ENCODE assay signal across 8 mouse cellular contexts in the genomic region with DNA sequence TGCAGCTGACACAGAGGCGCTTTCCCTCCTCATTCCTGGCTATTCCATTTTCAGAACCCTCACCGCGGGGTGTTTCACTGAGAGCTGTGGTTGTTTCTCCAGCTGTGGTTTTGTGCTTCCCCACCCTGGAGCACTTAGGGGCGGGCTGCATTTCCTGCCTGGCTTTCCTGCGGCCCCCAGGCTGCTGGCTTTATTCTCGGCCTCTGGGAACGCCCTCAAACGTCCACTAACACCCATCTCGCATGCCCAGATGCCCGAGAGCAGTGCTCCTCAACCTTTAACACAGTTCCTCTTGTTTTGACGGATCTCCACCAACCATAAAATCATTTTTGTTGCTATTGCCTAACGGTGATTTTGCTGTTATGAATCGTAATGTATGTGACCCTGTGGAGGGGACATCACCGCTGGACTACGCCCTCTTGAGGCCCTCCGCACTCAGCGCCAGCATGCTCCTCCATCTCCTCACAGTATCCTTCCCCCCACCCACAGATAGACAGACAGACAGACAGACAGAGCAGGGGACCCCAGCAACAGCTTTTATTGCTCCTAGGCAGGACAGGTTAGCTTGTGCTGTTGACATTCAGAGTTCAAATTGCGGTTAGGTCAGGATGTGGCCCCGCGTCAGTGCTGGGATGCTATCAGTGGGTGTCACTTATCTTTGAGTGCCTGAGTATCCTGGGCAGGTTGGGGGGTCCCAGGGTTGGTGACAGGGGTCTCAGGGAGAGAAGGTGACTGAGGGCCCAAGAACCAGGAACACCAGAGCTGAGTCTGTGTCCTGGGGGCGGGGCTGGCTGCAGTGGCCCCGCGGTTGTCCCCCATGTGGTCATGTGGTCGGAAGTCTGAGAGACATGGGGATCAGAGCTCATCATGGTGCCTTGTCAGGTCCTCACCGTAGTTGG. TPM values are rescaled to one million over a fixed set of nuclear protein-coding genes. Genes with fewer than 3 reads are reported as not detected.
DNase-seq lines count a peak whose midpoint lies in the region; ATAC-seq and TF ChIP-seq lines count a peak whose summit lies in the region.

No protein-coding gene starts in this region.

- H3K36me3 ChIP-seq in intestine, postnatal 0 days (ENCODE audit: control insufficient read depth, insufficient read depth): peaks cover 30% of the 10 kb centered on the region
- peaks cover 30% of the 10 kb centered on the region for H3K36me3 ChIP-seq in lung, embryonic 16.5 days (ENCODE audit: control insufficient read depth, insufficient read depth, low read length)

- no peak overlapping the region for H3K4me3 ChIP-seq in intestine, postnatal 0 days (ENCODE audit: low read depth, low read length)
- no peak overlapping the region for H3K4me3 ChIP-seq in lung, embryonic 16.5 days (ENCODE audit: low read length)

- H3K4me1 ChIP-seq in intestine, postnatal 0 days (replicated peaks; ENCODE audit: control insufficient read depth, insufficient read depth, low read length): no peaks in the 10 kb centered on the region
- peaks cover 7% of the 10 kb centered on the region; the same call in 1 of the 2 replicates for H3K4me1 ChIP-seq in lung, embryonic 16.5 days (replicated peaks; ENCODE audit: control insufficient read depth, insufficient read depth, low read length)

- ATAC-seq in granulocyte monocyte progenitor cell, adult 5-6 weeks (replicated peaks; ENCODE audit: poor library complexity, severe bottlenecking): peak; percentile 77
- peak; percentile 5; the same call in 1 of the 2 replicates for ATAC-seq in intestine, postnatal 0 days
- ATAC-seq in lung, embryonic 16.5 days (ENCODE audit: low read depth): peak; percentile 30

- peak overlapping the region; percentile 46 for H3K4me2 ChIP-seq in intestine, postnatal 0 days (replicated peaks; ENCODE audit: low read depth)
- H3K4me2 ChIP-seq in lung, embryonic 16.5 days (ENCODE audit: low read depth, low read length): 0 out of 2 replicates have a peak overlapping the region, but pooled peaks have one; percentile 14

- no peaks in the 10 kb centered on the region for H3K27me3 ChIP-seq in intestine, postnatal 0 days (replicated peaks; ENCODE audit: control insufficient read depth, insufficient read depth, low read length)
- H3K27me3 ChIP-seq in lung, embryonic 16.5 days (ENCODE audit: control insufficient read depth, insufficient read depth, low read depth, low read length): no peaks in the 10 kb centered on the region

- DNase-seq in spleen, adult 18-20 months: peak; percentile 57 to 61
- DNase-seq in spleen, adult 12 weeks (ENCODE audit: low spot score): no peak
- peak; percentile 60 to 77 for DNase-seq in spleen, postnatal 4 days (ENCODE audit: low spot score in 2 of 2)
- no peak for DNase-seq in cerebellum, postnatal 36 days
- no peak for DNase-seq in layer of hippocampus, adult 18-20 months (ENCODE audit: low spot score in 2 of 2)

- peak overlapping the region; percentile 30 for H3K27ac ChIP-seq in intestine, postnatal 0 days (ENCODE audit: low read depth, low read length)
- peak overlapping the region; percentile 76 for H3K27ac ChIP-seq in lung, embryonic 16.5 days (ENCODE audit: low read length)

- 40% methylated on average over 25 of the region's 25 CpGs for WGBS in intestine, postnatal 0 days
- 64% methylated on average over 25 of the region's 25 CpGs for WGBS in lung, embryonic 16.5 days

- H3K9me3 ChIP-seq in intestine, postnatal 0 days (ENCODE audit: control insufficient read depth): no peaks in the 10 kb centered on the region
- H3K9me3 ChIP-seq in lung, embryonic 16.5 days (ENCODE audit: control insufficient read depth, low read length): no peaks in the 10 kb centered on the region

- H3K9ac ChIP-seq in intestine, postnatal 0 days (ENCODE audit: low read depth, low read length): no peak overlapping the region
- peak overlapping the region; percentile 45 for H3K9ac ChIP-seq in lung, embryonic 16.5 days (ENCODE audit: low read length)

- peak; percentile 50 for TF ChIP-seq CTCF in intestine, postnatal 0 days (IDR thresholded peaks at IDR 0.05; ENCODE audit: low read depth)

RNA-seq across cellular contexts. Expression of gene Rcn3, which starts 9.4 kb away (rescaled TPM):
- 2.2 and 11.6 TPM in 2 replicates for total RNA-seq in granulocyte monocyte progenitor cell, adult 5-6 weeks (2014; fragmentation: Nextera tagmentation)
- total RNA-seq in granulocyte monocyte progenitor cell, adult 5-6 weeks (2017): 4.1 and 7.0 TPM in 2 replicates
- 81.8 and 85.6 TPM in 2 replicates for polyA plus RNA-seq in intestine, postnatal 0 days (2015; fragmentation: Nextera tagmentation; extraction: Ambion mirVana)
- polyA plus RNA-seq in lung, embryonic 16.5 days (2015; fragmentation: Nextera tagmentation; extraction: Ambion mirVana): 308 and 326 TPM in 2 replicates
- 1 to 10 TPM; 7.4 to 8.5 TPM for total RNA-seq in layer of hippocampus, adult 18-20 months (2021)

RNA-seq across cellular contexts. Expression of gene Prrg2, which starts 20.2 kb away (rescaled TPM):
- 6.8 and 9.4 TPM in 2 replicates for total RNA-seq in granulocyte monocyte progenitor cell, adult 5-6 weeks (2014; fragmentation: Nextera tagmentation)
- 4.8 and 5.3 TPM in 2 replicates for total RNA-seq in granulocyte monocyte progenitor cell, adult 5-6 weeks (2017)
- 56.8 and 59.0 TPM in 2 replicates for polyA plus RNA-seq in intestine, postnatal 0 days (2015; fragmentation: Nextera tagmentation; extraction: Ambion mirVana)
- polyA plus RNA-seq in lung, embryonic 16.5 days (2015; fragmentation: Nextera tagmentation; extraction: Ambion mirVana): 28.7 and 31.9 TPM in 2 replicates
- 1 to 10 TPM; 5.9 TPM for total RNA-seq in layer of hippocampus, adult 18-20 months (2021)

RNA-seq across cellular contexts. Expression of gene Nosip, which starts 20.4 kb away (rescaled TPM):
- total RNA-seq in granulocyte monocyte progenitor cell, adult 5-6 weeks (2014; fragmentation: Nextera tagmentation): 42.2 and 57.2 TPM in 2 replicates
- 49.4 and 63.1 TPM in 2 replicates for total RNA-seq in granulocyte monocyte progenitor cell, adult 5-6 weeks (2017)
- polyA plus RNA-seq in intestine, postnatal 0 days (2015; fragmentation: Nextera tagmentation; extraction: Ambion mirVana): 38.9 and 40.5 TPM in 2 replicates
- polyA plus RNA-seq in lung, embryonic 16.5 days (2015; fragmentation: Nextera tagmentation; extraction: Ambion mirVana): 72.5 and 77.8 TPM in 2 replicates
- total RNA-seq in layer of hippocampus, adult 18-20 months (2021): 10 to 100 TPM; 50.8 to 57.6 TPM

RNA-seq across cellular contexts. Expression of gene Fcgrt, which starts 21.0 kb away (rescaled TPM):
- total RNA-seq in granulocyte monocyte progenitor cell, adult 5-6 weeks (2014; fragmentation: Nextera tagmentation): 2.1 and 3.8 TPM in 2 replicates
- total RNA-seq in granulocyte monocyte progenitor cell, adult 5-6 weeks (2017): 2.7 and 3.6 TPM in 2 replicates
- 2,929 and 3,267 TPM in 2 replicates for polyA plus RNA-seq in intestine, postnatal 0 days (2015; fragmentation: Nextera tagmentation; extraction: Ambion mirVana)
- 93.7 and 97.1 TPM in 2 replicates for polyA plus RNA-seq in lung, embryonic 16.5 days (2015; fragmentation: Nextera tagmentation; extraction: Ambion mirVana)
- 10 to 100 TPM; 14.8 to 18.7 TPM for total RNA-seq in layer of hippocampus, adult 18-20 months (2021)

RNA-seq across cellular contexts. Expression of gene Prr12, which starts 30.0 kb away (rescaled TPM):
- total RNA-seq in granulocyte monocyte progenitor cell, adult 5-6 weeks (2014; fragmentation: Nextera tagmentation): 21.1 and 29.6 TPM in 2 replicates
- 1.7 and 4.1 TPM in 2 replicates for total RNA-seq in granulocyte monocyte progenitor cell, adult 5-6 weeks (2017)
- 2.4 and 2.6 TPM in 2 replicates for polyA plus RNA-seq in intestine, postnatal 0 days (2015; fragmentation: Nextera tagmentation; extraction: Ambion mirVana)
- polyA plus RNA-seq in lung, embryonic 16.5 days (2015; fragmentation: Nextera tagmentation; extraction: Ambion mirVana): 9.2 TPM in 2 replicates
- 10 to 100 TPM; 75.7 to 77.5 TPM for total RNA-seq in layer of hippocampus, adult 18-20 months (2021)

Comparison
In these comparisons a context has a peak if more than half of its experiments do, and no peak if none do; other contexts are left out.
1. DNase-seq: peak in spleen, adult 18-20 months (2 of 2) and spleen, postnatal 4 days (2 of 2); none in spleen, adult 12 weeks (single experiment), cerebellum, postnatal 36 days (0 of 2) and layer of hippocampus, adult 18-20 months (0 of 2).
2. ATAC-seq: peak in every context shown above with its lines; median percentile 77 in granulocyte monocyte progenitor cell, adult 5-6 weeks; 30 in lung, embryonic 16.5 days; 5 in intestine, postnatal 0 days.